Mouse (Mus musculus): ENCODE data around the gene Ttl.

Gene Ttl

GRCm38 (mm10) chr2:129065437-129066282 lies at the start of gene Ttl:
Gene Ttl, plus strand, starts transcription at chr2:129065942.
- DNase-seq (ENCODE audit: low spot score), result peak; percentile 83

DNA sequence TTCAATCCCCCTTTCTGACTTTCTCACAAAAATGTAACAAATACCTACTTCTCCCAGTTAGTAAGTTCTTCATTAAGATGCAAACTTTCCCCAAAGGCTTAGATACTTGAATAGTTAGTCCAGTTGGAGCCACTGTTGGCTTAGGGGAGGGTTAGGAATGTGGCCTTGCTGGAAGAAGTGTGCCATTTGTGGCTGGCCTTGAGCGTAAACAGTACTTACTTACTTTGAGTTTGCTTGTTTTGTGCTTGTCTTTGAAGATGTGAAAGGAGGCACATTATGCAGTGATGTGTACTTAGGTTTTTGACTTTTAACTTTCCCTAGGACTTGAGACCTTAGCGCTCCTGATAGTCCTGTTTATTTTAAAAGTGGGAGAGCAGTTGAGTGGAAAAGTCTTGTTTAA lies 45.6 kb upstream of the Ttl start:
- no peak for DNase-seq (ENCODE audit: low spot score)

DNA sequence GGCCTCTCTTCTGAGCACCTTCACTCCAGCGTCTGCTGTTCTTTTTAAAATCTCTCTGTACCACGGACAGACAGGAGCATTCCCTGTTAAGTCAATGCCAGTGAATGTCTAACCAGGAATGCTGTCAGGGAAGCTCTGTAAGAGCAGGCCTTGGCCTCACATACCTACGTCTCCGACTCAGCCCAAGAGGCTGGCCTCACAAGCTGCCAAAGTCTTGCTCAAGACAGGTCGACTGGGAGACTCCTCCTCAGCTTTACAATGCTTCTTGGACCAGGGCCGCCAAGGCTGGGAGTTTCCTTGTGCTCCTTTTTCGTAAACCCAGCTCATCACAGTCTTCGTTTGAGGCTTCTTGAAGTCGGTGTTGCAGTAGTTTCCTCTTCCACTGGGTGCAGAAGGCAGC lies 40.9 kb upstream of the Ttl start:
- DNase-seq (ENCODE audit: low spot score), result no peak

GRCm38 (mm10) chr2:129035381-129035780 lies 30.4 kb upstream of the Ttl start:
- DNase-seq (ENCODE audit: low spot score), result no peak

DNA sequence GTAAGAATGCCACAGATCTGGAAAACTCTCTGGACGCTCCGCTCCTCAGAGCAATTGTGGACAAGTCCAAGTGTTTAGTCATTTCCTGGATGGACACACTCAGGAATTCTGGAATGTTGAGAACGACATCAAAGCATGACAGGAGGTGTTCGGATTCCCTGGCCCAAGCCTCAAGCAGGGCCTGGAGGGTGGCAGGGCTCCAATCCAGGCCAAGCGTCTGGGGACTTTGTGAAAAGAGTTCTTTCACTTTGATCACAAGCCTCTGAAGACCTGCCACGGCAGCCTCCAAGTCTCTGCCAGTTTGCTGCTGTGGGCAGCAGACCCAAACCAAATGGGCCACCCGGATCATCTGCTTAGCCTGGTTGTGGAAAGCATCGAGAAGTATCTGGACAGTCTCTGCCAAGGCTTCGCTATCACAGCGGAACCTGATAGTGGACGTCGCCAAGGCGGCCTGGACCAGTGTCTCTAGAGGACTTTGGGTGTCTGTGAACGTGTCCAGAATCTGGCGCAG lies 27.3 kb upstream of the Ttl start:
- peak; percentile 10 for DNase-seq (ENCODE audit: low spot score)

- DNase-seq (ENCODE audit: low spot score), result peak; percentile 70
Measured at GRCm38 (mm10) chr2:129038937-129039631, 26.7 kb upstream of the Ttl start.

DNA sequence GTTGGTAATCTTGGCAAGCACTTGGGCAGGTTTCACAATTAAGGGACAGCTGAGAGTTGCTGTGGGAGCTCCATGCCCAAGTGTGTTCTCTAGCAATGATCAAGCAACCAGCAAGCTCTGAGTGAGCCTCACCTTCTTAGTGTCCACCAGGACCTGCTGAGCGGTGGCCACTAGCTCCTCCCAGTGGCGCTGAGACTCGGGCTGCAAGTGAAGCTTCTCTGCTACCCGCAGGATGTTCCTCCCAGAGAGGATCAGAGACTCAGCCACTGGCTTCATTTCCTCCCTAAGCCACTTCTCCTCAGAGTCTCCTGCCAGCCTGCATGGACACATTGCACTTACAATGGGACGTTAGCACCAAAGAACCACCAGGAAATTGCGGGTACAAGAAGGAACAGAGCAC lies 25.2 kb upstream of the Ttl start:
- DNase-seq (ENCODE audit: low spot score), result no peak

DNA sequence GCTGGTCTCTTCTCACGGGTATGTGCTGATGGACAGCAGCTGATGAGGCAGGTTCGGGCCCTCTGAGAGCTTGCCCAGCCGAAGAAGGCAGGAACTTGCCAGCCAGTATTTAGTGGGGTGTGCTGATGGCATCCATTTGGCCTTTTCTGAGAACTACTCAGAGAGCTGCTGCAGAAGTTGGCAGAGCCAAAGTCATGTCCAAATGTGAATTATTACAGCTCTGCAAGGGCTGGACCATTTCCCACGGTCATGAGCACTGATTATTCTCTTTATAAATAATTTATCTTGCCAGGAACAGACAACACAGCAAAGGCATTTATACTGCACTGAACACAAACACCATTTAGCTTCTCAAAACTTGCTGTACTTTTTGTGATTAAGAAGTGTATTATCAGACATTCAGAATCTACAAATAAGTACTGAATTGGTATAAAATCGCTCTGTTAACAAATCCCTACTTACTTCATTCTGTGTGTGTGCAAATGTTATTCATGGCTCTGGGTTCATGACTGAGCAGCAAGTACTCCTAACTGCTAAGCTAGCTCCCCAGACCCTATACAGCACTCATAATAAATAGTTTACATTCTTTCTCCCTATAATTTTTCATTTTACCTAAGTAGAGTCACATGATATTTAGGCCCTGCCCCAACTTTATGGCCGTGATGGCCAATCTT lies 19.4 kb upstream of the Ttl start:
- DNase-seq (ENCODE audit: low spot score), result no peak

DNA sequence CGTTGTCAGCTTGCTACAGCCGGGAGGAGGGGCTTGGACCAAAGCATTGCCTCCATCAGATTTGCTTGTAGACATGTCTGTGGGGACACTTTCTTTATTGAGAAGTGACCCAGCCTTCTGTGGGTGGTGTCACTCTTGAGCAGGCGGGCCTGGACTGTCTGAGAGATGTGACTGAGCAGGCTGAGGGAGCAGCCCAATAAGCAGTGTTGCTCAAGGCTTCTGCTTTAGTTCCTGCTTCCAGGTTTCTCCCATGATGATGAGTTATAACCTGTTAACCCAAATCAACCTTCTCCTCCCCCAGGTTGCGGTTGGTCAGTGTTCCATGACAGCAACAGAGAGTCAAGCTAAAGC lies 18.9 kb upstream of the Ttl start:
- DNase-seq (ENCODE audit: low spot score), result no peak

DNA sequence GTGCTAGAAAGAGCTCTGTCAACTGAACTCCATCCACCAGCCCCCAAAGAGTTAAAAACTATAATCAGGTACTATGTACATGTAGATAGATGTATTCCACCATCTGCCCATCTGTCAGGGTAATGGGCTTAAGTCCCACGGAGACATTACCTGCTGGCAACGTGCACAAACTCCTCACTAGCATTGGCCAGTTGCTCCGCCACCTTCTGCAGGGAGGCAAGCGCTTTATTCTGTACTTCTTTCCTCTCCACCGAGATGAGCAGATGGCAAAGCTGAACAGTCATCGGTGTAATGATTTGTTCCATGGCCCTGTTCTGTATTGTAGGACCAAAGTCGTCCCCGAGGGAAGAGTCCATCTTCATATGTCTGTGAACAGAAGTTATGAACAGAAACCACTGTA lies 17.9 kb upstream of the Ttl start, which contains the start of gene Vinac1:
Gene Vinac1, minus strand, starts transcription at position 362 of the 400 bp plus-strand sequence.
- no peak for DNase-seq (ENCODE audit: low spot score)

DNA sequence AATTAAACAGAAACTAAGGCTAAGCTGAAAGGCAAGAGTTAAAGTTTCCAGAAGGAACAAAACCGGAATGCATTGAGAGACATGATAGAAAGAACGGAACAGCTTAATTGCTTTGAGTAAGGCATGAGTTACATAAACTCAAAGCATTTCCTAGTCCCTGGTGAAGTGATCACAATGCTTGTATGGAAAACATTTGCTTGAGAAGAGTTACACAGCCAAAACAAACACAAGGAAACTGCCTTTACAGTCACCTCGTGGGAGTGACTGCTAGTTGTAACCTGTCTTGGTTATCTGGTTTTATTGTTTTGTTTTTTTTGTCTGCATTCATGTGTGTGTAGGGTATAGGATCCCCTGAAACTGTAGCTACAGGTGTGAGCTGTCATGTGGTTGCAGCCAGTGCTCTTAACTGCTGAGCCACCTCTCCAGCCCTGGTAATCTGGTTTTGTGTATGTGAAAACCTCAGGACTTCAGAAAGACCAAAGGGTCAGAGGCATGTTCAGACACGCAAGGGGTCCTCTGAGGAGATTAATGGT lies 13.2 kb upstream of the Ttl start:
- no peak for DNase-seq (ENCODE audit: low spot score)

DNA sequence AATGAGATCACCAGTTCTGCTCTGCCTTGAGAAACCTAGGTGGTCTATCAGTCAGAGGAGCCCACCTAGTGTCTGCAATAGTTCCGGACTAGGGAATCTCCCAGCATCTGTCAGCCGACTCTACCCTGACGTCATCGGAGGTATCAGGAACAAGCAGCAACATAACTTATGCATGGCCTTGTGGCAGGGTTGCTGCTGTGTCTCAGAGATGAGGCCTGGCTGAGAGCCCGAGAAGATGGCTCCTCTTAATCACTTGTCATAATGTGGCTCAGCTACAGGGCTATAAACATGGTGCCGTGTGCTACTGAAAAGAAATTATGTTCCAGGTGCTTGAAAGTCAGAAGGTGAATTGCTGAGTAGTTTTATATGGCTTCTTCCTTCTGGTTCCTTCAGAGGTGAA lies 10.0 kb upstream of the Ttl start:
- DNase-seq (ENCODE audit: low spot score), result no peak

GRCm38 (mm10) chr2:129056597-129056996 lies 9.1 kb upstream of the Ttl start:
- no peak for DNase-seq (ENCODE audit: low spot score)

GRCm38 (mm10) chr2:129057256-129057655 lies 8.5 kb upstream of the Ttl start:
- no peak for DNase-seq (ENCODE audit: low spot score)

DNA sequence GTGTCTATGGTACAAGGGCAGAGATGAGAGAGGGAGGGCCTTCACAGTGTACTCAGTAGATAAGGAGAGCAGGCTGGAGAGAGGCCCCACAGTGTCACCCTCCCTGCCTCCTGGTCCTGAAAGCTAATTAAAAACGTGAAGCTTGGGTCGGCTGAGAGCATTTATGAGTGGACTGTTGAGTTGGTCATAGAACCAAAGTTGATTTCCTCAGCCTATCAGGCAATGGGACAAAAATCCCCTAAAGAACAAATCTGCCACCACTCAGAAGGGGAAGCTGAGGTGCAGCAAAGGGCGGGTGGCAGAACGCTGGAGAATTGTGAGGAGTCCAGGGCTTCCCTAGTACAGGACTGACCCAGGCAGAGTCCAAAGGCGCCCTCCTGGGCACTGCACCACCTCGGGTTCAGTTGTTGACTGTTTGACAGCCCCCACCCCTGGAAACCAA lies 7.8 kb upstream of the Ttl start:
- no peak for DNase-seq (ENCODE audit: low spot score)

DNA sequence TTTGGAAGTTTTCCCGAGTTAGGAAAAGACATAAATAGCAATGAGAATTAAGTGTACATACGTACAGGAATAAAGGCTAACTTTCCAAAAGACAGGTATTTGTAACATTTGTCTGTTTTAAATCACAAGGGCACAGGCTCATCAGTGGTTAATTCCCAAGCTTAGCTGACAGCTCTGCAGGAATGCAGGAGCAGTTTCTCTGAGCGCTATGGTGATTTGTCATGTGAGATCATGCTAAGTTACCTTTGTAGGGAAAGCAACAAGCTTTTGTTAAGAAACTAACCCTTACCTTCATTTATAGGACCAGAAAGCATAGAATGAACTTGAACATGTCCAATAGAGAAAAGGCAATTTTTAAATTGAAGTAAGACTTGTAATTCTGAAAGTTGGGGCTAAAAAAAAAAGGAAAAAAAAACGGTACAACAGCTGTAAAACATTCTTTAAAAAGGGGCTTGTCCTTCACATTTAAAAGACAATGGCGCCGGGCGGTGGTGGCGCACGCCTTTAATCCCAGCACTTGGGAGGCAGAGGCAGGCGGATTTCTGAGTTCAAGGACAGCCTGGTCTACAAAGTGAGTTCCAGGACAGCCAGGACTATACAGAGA lies 4.2 kb upstream of the Ttl start:
- no peak for DNase-seq (ENCODE audit: low spot score)

DNA sequence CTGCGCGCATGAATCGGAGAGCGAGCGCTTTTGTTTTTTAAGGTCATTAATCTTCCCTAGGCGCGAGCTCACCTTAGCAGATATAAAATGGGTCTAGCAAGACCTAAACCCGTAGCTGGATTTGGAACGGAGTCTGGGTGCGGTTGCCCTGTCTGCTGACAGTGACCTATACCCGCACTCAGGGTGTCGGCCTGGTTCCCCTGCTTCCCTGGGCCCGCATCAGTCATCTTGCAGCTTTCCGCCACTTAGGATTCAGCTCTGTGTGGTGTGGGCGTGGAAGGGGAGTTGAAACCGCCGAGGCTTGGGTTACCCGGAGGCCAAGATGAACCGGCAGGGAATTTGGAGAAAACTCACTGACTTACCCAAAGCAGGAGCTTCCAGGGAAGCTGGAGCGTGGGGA lies 584 bp downstream of the Ttl start:
- DNase-seq (ENCODE audit: low spot score), result peak; percentile 71

GRCm38 (mm10) chr2:129070296-129070695 lies 4.6 kb downstream of the Ttl start:
- DNase-seq (ENCODE audit: low spot score), result no peak

GRCm38 (mm10) chr2:129078313-129078712 lies 12.6 kb downstream of the Ttl start:
- DNase-seq (ENCODE audit: low spot score), result no peak

- no peak for DNase-seq (ENCODE audit: low spot score)
Measured at GRCm38 (mm10) chr2:129079194-129079593, 13.5 kb downstream of the Ttl start.

GRCm38 (mm10) chr2:129081097-129081496 lies 15.4 kb downstream of the Ttl start:
- no peak for DNase-seq (ENCODE audit: low spot score)

GRCm38 (mm10) chr2:129083514-129083913 lies 17.8 kb downstream of the Ttl start:
- DNase-seq (ENCODE audit: low spot score), result no peak
